Comparison of ENCODE assay signal across 8 mouse cellular contexts in genomic region chr3:122635246-122635645, GRCm38 (mm10). TPM values are rescaled to one million over a fixed set of nuclear protein-coding genes. Genes with fewer than 3 reads are reported as not detected.
DNase-seq lines count a peak whose midpoint lies in the region; ATAC-seq lines count a peak whose summit lies in the region.

No protein-coding gene starts in this region.

- H3K27ac ChIP-seq in forebrain, embryonic 14.5 days (ENCODE audit: low read depth, low read length): no peak overlapping the region

- H3K4me2 ChIP-seq in forebrain, embryonic 14.5 days (ENCODE audit: low read length): peak overlapping the region; percentile 25; the same call in 1 of the 2 replicates

- WGBS in forebrain, embryonic 14.5 days: 2% methylated on average over 12 of the region's 12 CpGs

- no peaks in the 10 kb centered on the region for H3K36me3 ChIP-seq in forebrain, embryonic 14.5 days (ENCODE audit: control insufficient read depth, insufficient read depth, low read length)

- 0 out of 2 replicates have a peak, but pooled peaks cover 4% of the 10 kb centered on the region for H3K4me1 ChIP-seq in forebrain, embryonic 14.5 days (ENCODE audit: control insufficient read depth, insufficient read depth, low read length)

- DNase-seq in cerebellum, postnatal 10 days: peak; percentile 18 to 20
- no peak for DNase-seq in cerebellum, postnatal 4 days (ENCODE audit: low spot score in 2 of 2)
- DNase-seq in forebrain, embryonic 14.5 days (ENCODE audit: low spot score): no peak
- DNase-seq in kidney, adult 11 months: peak; percentile 73
- DNase-seq in lung, postnatal 25 days (ENCODE audit: low spot score): peak; percentile 47
- no peak for DNase-seq in urinary bladder, adult 18-20 months (ENCODE audit: low spot score in 2 of 2)
- no peak for DNase-seq in left cerebral cortex, adult 11 months (ENCODE audit: low spot score)
- DNase-seq in adrenal gland, adult 18-20 months (ENCODE audit: low spot score in 2 of 2): no peak

- H3K27me3 ChIP-seq in forebrain, embryonic 14.5 days (replicated peaks; ENCODE audit: control insufficient read depth, insufficient read depth, low read length): no peaks in the 10 kb centered on the region

- no peaks in the 10 kb centered on the region for H3K9me3 ChIP-seq in forebrain, embryonic 14.5 days (replicated peaks; ENCODE audit: control insufficient read depth, low read length)

- ATAC-seq in forebrain, embryonic 14.5 days: no peak

- no peak overlapping the region for H3K4me3 ChIP-seq in forebrain, embryonic 14.5 days (ENCODE audit: low read depth, low read length)

- no peak overlapping the region for H3K9ac ChIP-seq in forebrain, embryonic 14.5 days (ENCODE audit: low read length)

RNA-seq across cellular contexts. Expression of gene Fnbp1l, which starts 15.7 kb away (rescaled TPM):
- polyA plus RNA-seq in forebrain, embryonic 14.5 days (2014; fragmentation: Nextera tagmentation; extraction: Ambion mirVana): 175 and 222 TPM in 2 replicates
- 10 to 100 TPM; 16.5 to 16.8 TPM for total RNA-seq in adrenal gland, adult 18-20 months (2021)

Comparison
In these comparisons a context has a peak if more than half of its experiments do, and no peak if none do; other contexts are left out.
1. DNase-seq: peak in cerebellum, postnatal 10 days (2 of 2), kidney, adult 11 months (single experiment) and lung, postnatal 25 days (single experiment); none in cerebellum, postnatal 4 days (0 of 2), forebrain, embryonic 14.5 days (single experiment), urinary bladder, adult 18-20 months (0 of 2), left cerebral cortex, adult 11 months (single experiment) and adrenal gland, adult 18-20 months (0 of 2).